ENCODE assay signal across 22 mouse cellular contexts in the genomic region with DNA sequence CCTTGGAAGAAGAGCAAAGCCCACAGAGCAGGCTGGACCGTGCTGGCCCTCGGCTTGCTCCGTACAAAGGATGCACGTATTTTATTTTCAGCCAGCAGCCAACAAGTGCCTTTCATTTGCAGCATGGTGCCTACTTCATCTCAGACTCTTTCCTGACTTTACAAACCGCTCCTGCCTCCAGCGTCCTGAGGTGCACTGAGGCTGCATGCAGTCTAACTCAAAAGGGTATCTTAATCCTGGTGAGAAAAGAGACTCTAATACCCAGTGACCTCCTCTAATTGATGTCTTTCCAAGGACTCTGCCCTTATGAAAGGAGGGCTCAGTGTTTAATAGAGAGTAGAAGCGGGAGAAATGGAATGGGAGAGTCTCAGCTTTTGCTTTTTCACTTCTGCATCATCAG.
DNase-seq lines count a peak whose midpoint lies in the region; ATAC-seq lines count a peak whose summit lies in the region.
"Had no signal": no experiment of that assay in that cellular context is flagged by ENCODE, and none has a peak within 500 bp of the region (broad histone marks: within the 10 kb centered on the region; RNA-seq: fewer than 3 reads in every experiment).

No protein-coding gene starts in this region.

- WGBS in forebrain, embryonic 10.5 days, result 16% methylated on average over 7 of the region's 7 CpGs
- 10% methylated on average over 7 of the region's 7 CpGs for WGBS in forebrain, embryonic 15.5 days
- 7% methylated on average over 7 of the region's 7 CpGs for WGBS in forebrain, embryonic 14.5 days
- WGBS in forebrain, embryonic 16.5 days, result 9% methylated on average over 7 of the region's 7 CpGs
- 14% methylated on average over 7 of the region's 7 CpGs for WGBS in midbrain, embryonic 16.5 days
- WGBS in midbrain, embryonic 13.5 days, result 18% methylated on average over 7 of the region's 7 CpGs

- no peak overlapping the region for H3K4me2 ChIP-seq in forebrain, embryonic 15.5 days (replicated peaks)
- no peak overlapping the region for H3K4me2 ChIP-seq in forebrain, embryonic 14.5 days (ENCODE audit: low read length)
- no peak overlapping the region for H3K4me2 ChIP-seq in forebrain, embryonic 16.5 days (ENCODE audit: low read length)
- no peak overlapping the region for H3K4me2 ChIP-seq in midbrain, embryonic 16.5 days (ENCODE audit: low read length)
- no peak overlapping the region for H3K4me2 ChIP-seq in midbrain, embryonic 13.5 days (replicated peaks)
- H3K4me2 ChIP-seq: heart, embryonic 12.5 days; heart, embryonic 15.5 days; hindbrain, embryonic 13.5 days; intestine, embryonic 15.5 days had no signal

- DNase-seq in forebrain, embryonic 10.5 days (ENCODE audit: extremely low spot score, low spot score), result no peak
- DNase-seq in forebrain, embryonic 14.5 days (ENCODE audit: low spot score), result peak; percentile 29
- DNase-seq: adrenal gland, adult 8-10 months; adrenal gland, postnatal 25 days; cerebellum, adult 18-20 months; cerebellum, adult 9-10 months; cerebellum, postnatal 14 days; gastrocnemius, postnatal 25 days; heart, adult 18-20 months; heart, postnatal 10 days; heart, postnatal 36 days had no signal

- 0 out of 2 replicates have a peak overlapping the region, but pooled peaks have one; percentile 56 for H3K27ac ChIP-seq in forebrain, embryonic 10.5 days
- H3K27ac ChIP-seq in forebrain, embryonic 15.5 days (replicated peaks), result no peak overlapping the region
- H3K27ac ChIP-seq in forebrain, embryonic 14.5 days (ENCODE audit: low read depth, low read length), result no peak overlapping the region
- no peak overlapping the region for H3K27ac ChIP-seq in forebrain, embryonic 16.5 days (ENCODE audit: low read length)
- no peak overlapping the region for H3K27ac ChIP-seq in midbrain, embryonic 16.5 days (ENCODE audit: low read length)
- no peak overlapping the region for H3K27ac ChIP-seq in midbrain, embryonic 13.5 days
- H3K27ac ChIP-seq: heart, embryonic 15.5 days; hindbrain, embryonic 10.5 days; hindbrain, embryonic 13.5 days; intestine, embryonic 15.5 days had no signal

- no peaks in the 10 kb centered on the region for H3K27me3 ChIP-seq in forebrain, embryonic 10.5 days (ENCODE audit: poor library complexity, severe bottlenecking)
- no peaks in the 10 kb centered on the region for H3K27me3 ChIP-seq in forebrain, embryonic 15.5 days
- H3K27me3 ChIP-seq in forebrain, embryonic 14.5 days (replicated peaks; ENCODE audit: control insufficient read depth, insufficient read depth, low read length), result no peaks in the 10 kb centered on the region
- H3K27me3 ChIP-seq in forebrain, embryonic 16.5 days (replicated peaks; ENCODE audit: control insufficient read depth, insufficient read depth, low read length), result no peaks in the 10 kb centered on the region
- no peaks in the 10 kb centered on the region for H3K27me3 ChIP-seq in midbrain, embryonic 16.5 days (ENCODE audit: control insufficient read depth, insufficient read depth, low read depth, low read length)
- H3K27me3 ChIP-seq in midbrain, embryonic 13.5 days, result no peaks in the 10 kb centered on the region; the same call in 1 of the 2 replicates
- H3K27me3 ChIP-seq: heart, embryonic 12.5 days; heart, embryonic 15.5 days; hindbrain, embryonic 13.5 days; intestine, embryonic 15.5 days had no signal

- H3K4me3 ChIP-seq in forebrain, embryonic 10.5 days, result no peak overlapping the region
- H3K4me3 ChIP-seq in forebrain, embryonic 15.5 days, result no peak overlapping the region
- H3K4me3 ChIP-seq in forebrain, embryonic 14.5 days (ENCODE audit: low read depth, low read length), result no peak overlapping the region
- no peak overlapping the region for H3K4me3 ChIP-seq in forebrain, embryonic 16.5 days (replicated peaks; ENCODE audit: low read length)
- no peak overlapping the region for H3K4me3 ChIP-seq in midbrain, embryonic 16.5 days (ENCODE audit: low read depth, low read length)
- H3K4me3 ChIP-seq in midbrain, embryonic 13.5 days (replicated peaks), result no peak overlapping the region
- H3K4me3 ChIP-seq: heart, embryonic 12.5 days; heart, embryonic 15.5 days; hindbrain, embryonic 10.5 days; hindbrain, embryonic 13.5 days; intestine, embryonic 15.5 days had no signal

- H3K36me3 ChIP-seq in forebrain, embryonic 10.5 days (replicated peaks), result no peaks in the 10 kb centered on the region
- H3K36me3 ChIP-seq in forebrain, embryonic 15.5 days, result no peaks in the 10 kb centered on the region
- H3K36me3 ChIP-seq in forebrain, embryonic 14.5 days (ENCODE audit: control insufficient read depth, insufficient read depth, low read length), result no peaks in the 10 kb centered on the region
- no peaks in the 10 kb centered on the region for H3K36me3 ChIP-seq in forebrain, embryonic 16.5 days (ENCODE audit: control insufficient read depth, insufficient read depth)
- H3K36me3 ChIP-seq in midbrain, embryonic 16.5 days (ENCODE audit: control insufficient read depth, insufficient read depth, low read length), result no peaks in the 10 kb centered on the region
- no peaks in the 10 kb centered on the region for H3K36me3 ChIP-seq in midbrain, embryonic 13.5 days
- H3K36me3 ChIP-seq: heart, embryonic 12.5 days; heart, embryonic 15.5 days; hindbrain, embryonic 10.5 days; hindbrain, embryonic 13.5 days; intestine, embryonic 15.5 days had no signal

- peaks cover 16% of the 10 kb centered on the region for H3K4me1 ChIP-seq in forebrain, embryonic 10.5 days
- no peaks in the 10 kb centered on the region for H3K4me1 ChIP-seq in forebrain, embryonic 15.5 days
- H3K4me1 ChIP-seq in forebrain, embryonic 14.5 days (ENCODE audit: control insufficient read depth, insufficient read depth, low read length), result 0 out of 2 replicates have a peak, but pooled peaks cover 2% of the 10 kb centered on the region
- H3K4me1 ChIP-seq in forebrain, embryonic 16.5 days (replicated peaks; ENCODE audit: control insufficient read depth, insufficient read depth, low read length), result 0 out of 2 replicates have a peak, but pooled peaks cover 2% of the 10 kb centered on the region
- H3K4me1 ChIP-seq in midbrain, embryonic 16.5 days (ENCODE audit: control insufficient read depth, insufficient read depth, low read length), result peaks cover 8% of the 10 kb centered on the region
- 0 out of 2 replicates have a peak, but pooled peaks cover 8% of the 10 kb centered on the region for H3K4me1 ChIP-seq in midbrain, embryonic 13.5 days (replicated peaks)
- H3K4me1 ChIP-seq: heart, embryonic 12.5 days; heart, embryonic 15.5 days; hindbrain, embryonic 10.5 days; hindbrain, embryonic 13.5 days; intestine, embryonic 15.5 days had no signal

- no peaks in the 10 kb centered on the region for H3K9me3 ChIP-seq in forebrain, embryonic 10.5 days
- H3K9me3 ChIP-seq in forebrain, embryonic 15.5 days, result no peaks in the 10 kb centered on the region
- no peaks in the 10 kb centered on the region for H3K9me3 ChIP-seq in forebrain, embryonic 14.5 days (replicated peaks; ENCODE audit: control insufficient read depth, low read length)
- no peaks in the 10 kb centered on the region for H3K9me3 ChIP-seq in forebrain, embryonic 16.5 days (ENCODE audit: control insufficient read depth, low read length)
- H3K9me3 ChIP-seq in midbrain, embryonic 16.5 days (replicated peaks; ENCODE audit: control insufficient read depth, low read length, poor library complexity, severe bottlenecking), result no peaks in the 10 kb centered on the region
- no peaks in the 10 kb centered on the region for H3K9me3 ChIP-seq in midbrain, embryonic 13.5 days
- H3K9me3 ChIP-seq: heart, embryonic 12.5 days; heart, embryonic 15.5 days; hindbrain, embryonic 10.5 days; hindbrain, embryonic 13.5 days; intestine, embryonic 15.5 days had no signal

- no peak; the same call in 1 of the 2 replicates for ATAC-seq in forebrain, embryonic 15.5 days (replicated peaks)
- ATAC-seq in forebrain, embryonic 14.5 days, result peak; percentile 18; the same call in 1 of the 2 replicates
- no peak for ATAC-seq in forebrain, embryonic 16.5 days
- peak; percentile 48 for ATAC-seq in midbrain, embryonic 16.5 days
- no peak for ATAC-seq in midbrain, embryonic 13.5 days
- ATAC-seq: activated CD4-positive, CD25-positive, alpha-beta regulatory T cell, adult 4 months; hindbrain, embryonic 16.5 days; intestine, embryonic 15.5 days had no signal

- H3K9ac ChIP-seq in forebrain, embryonic 15.5 days (replicated peaks), result no peak overlapping the region
- no peak overlapping the region for H3K9ac ChIP-seq in forebrain, embryonic 14.5 days (ENCODE audit: low read length)
- no peak overlapping the region for H3K9ac ChIP-seq in forebrain, embryonic 16.5 days (replicated peaks; ENCODE audit: low read depth, low read length)
- no peak overlapping the region for H3K9ac ChIP-seq in midbrain, embryonic 16.5 days (ENCODE audit: low read depth, low read length)
- H3K9ac ChIP-seq in midbrain, embryonic 13.5 days (replicated peaks), result no peak overlapping the region
- H3K9ac ChIP-seq: heart, embryonic 12.5 days; heart, embryonic 15.5 days; hindbrain, embryonic 13.5 days; intestine, embryonic 15.5 days had no signal

Comparison
In these comparisons a context has a peak if more than half of its experiments do, and no peak if none do; other contexts are left out.
1. ATAC-seq: peak in forebrain, embryonic 14.5 days (single experiment) and midbrain, embryonic 16.5 days (single experiment); none in forebrain, embryonic 15.5 days (single experiment), forebrain, embryonic 16.5 days (single experiment) and midbrain, embryonic 13.5 days (single experiment).